Comparison of ENCODE assay signal across 19 mouse cellular contexts in genomic region chr1:190417326-190417725, GRCm38 (mm10).
DNase-seq lines count a peak whose midpoint lies in the region; ATAC-seq and TF ChIP-seq lines count a peak whose summit lies in the region.
"Had no signal": no experiment of that assay in that cellular context is flagged by ENCODE, and none has a peak within 500 bp of the region (broad histone marks: within the 10 kb centered on the region; RNA-seq: fewer than 3 reads in every experiment).

No protein-coding gene starts in this region.

- 6% methylated on average over 11 of the region's 11 CpGs for WGBS in lung, embryonic 14.5 days
- 13% methylated on average over 11 of the region's 11 CpGs for WGBS in embryonic facial prominence, embryonic 11.5 days
- 26% methylated on average over 11 of the region's 11 CpGs for WGBS in intestine, embryonic 15.5 days

- H3K4me2 ChIP-seq in lung, embryonic 14.5 days: no peak overlapping the region
- no peak overlapping the region for H3K4me2 ChIP-seq in embryonic facial prominence, embryonic 11.5 days (ENCODE audit: low read depth, low read length)
- no peak overlapping the region for H3K4me2 ChIP-seq in intestine, embryonic 15.5 days (replicated peaks)
- H3K4me2 ChIP-seq: forebrain, embryonic 15.5 days; kidney, embryonic 15.5 days; limb, embryonic 12.5 days; liver, embryonic 13.5 days had no signal

- DNase-seq in lung, embryonic 14.5 days: peak; percentile 35
- no peak for DNase-seq in lung, postnatal 4 days
- DNase-seq in ZHBTc4 (ENCODE audit: low read depth, low spot score): peak; percentile 75
- peak; percentile 17 for DNase-seq in embryonic facial prominence, embryonic 11.5 days (ENCODE audit: low spot score)
- DNase-seq in retina, postnatal 1 day: peak; percentile 71
- DNase-seq: adrenal gland, postnatal 10 days; cerebellum, adult 11-12 months; heart, adult 18-20 months; heart, postnatal 4 days; liver, embryonic 13.5 days had no signal

- no peak for TF ChIP-seq CTCF in lung, embryonic 14.5 days (IDR thresholded peaks at IDR 0.05; ENCODE audit: low read depth)

- H3K4me3 ChIP-seq in lung, embryonic 14.5 days (ENCODE audit: low read depth, low read length): no peak overlapping the region
- no peak overlapping the region for H3K4me3 ChIP-seq in embryonic facial prominence, embryonic 11.5 days (ENCODE audit: low read depth, low read length)
- no peak overlapping the region for H3K4me3 ChIP-seq in intestine, embryonic 15.5 days (replicated peaks)
- H3K4me3 ChIP-seq: erythroblast, embryonic 14.5 days; forebrain, embryonic 15.5 days; kidney, embryonic 15.5 days; limb, embryonic 12.5 days; liver, embryonic 13.5 days; megakaryocyte, embryonic 14.5 days had no signal

- no peak for ATAC-seq in lung, embryonic 14.5 days (ENCODE audit: insufficient read depth)
- ATAC-seq in embryonic facial prominence, embryonic 11.5 days (replicated peaks; ENCODE audit: insufficient number of reproducible peaks, low FRiP score, low TSS enrichment, low read depth): no peak
- ATAC-seq in erythroblast, adult 5-6 weeks (replicated peaks; ENCODE audit: low FRiP score, poor library complexity, severe bottlenecking): no peak
- ATAC-seq in intestine, embryonic 15.5 days: no peak
- ATAC-seq: forebrain, embryonic 15.5 days; inflammation-experienced regulatory T-cells, adult 6 months had no signal

- no peaks in the 10 kb centered on the region for H3K4me1 ChIP-seq in lung, embryonic 14.5 days (ENCODE audit: insufficient read depth)
- H3K4me1 ChIP-seq in embryonic facial prominence, embryonic 11.5 days (ENCODE audit: control insufficient read depth, insufficient read depth, low read length): no peaks in the 10 kb centered on the region
- H3K4me1 ChIP-seq in intestine, embryonic 15.5 days (replicated peaks): no peaks in the 10 kb centered on the region
- H3K4me1 ChIP-seq: liver, embryonic 13.5 days; megakaryocyte, embryonic 14.5 days had no signal

- peaks cover 5% of the 10 kb centered on the region; the same call in 1 of the 2 replicates for H3K27me3 ChIP-seq in lung, embryonic 14.5 days (ENCODE audit: insufficient read depth, low read length)
- H3K27me3 ChIP-seq in embryonic facial prominence, embryonic 11.5 days (ENCODE audit: control insufficient read depth, insufficient read depth, low read length): no peaks in the 10 kb centered on the region
- H3K27me3 ChIP-seq in intestine, embryonic 15.5 days (replicated peaks): no peaks in the 10 kb centered on the region
- H3K27me3 ChIP-seq: forebrain, embryonic 15.5 days; liver, embryonic 13.5 days; megakaryocyte, embryonic 14.5 days had no signal

- H3K36me3 ChIP-seq in lung, embryonic 14.5 days (ENCODE audit: insufficient read depth): no peaks in the 10 kb centered on the region
- H3K36me3 ChIP-seq in embryonic facial prominence, embryonic 11.5 days (replicated peaks; ENCODE audit: control insufficient read depth, insufficient read depth, low read depth, low read length): no peaks in the 10 kb centered on the region
- no peaks in the 10 kb centered on the region for H3K36me3 ChIP-seq in intestine, embryonic 15.5 days
- H3K36me3 ChIP-seq: forebrain, embryonic 15.5 days; G1E; kidney, embryonic 15.5 days; limb, embryonic 12.5 days; liver, embryonic 13.5 days had no signal

- no peak overlapping the region for H3K9ac ChIP-seq in lung, embryonic 14.5 days
- no peak overlapping the region for H3K9ac ChIP-seq in embryonic facial prominence, embryonic 11.5 days (replicated peaks; ENCODE audit: low read length)
- no peak overlapping the region for H3K9ac ChIP-seq in intestine, embryonic 15.5 days
- H3K9ac ChIP-seq: forebrain, embryonic 15.5 days; kidney, embryonic 15.5 days; limb, embryonic 12.5 days; liver, embryonic 13.5 days had no signal

- no peaks in the 10 kb centered on the region for H3K9me3 ChIP-seq in lung, embryonic 14.5 days (ENCODE audit: low read depth, low read length)
- H3K9me3 ChIP-seq in embryonic facial prominence, embryonic 11.5 days (replicated peaks; ENCODE audit: control insufficient read depth, low read length): no peaks in the 10 kb centered on the region
- no peaks in the 10 kb centered on the region for H3K9me3 ChIP-seq in intestine, embryonic 15.5 days
- H3K9me3 ChIP-seq: forebrain, embryonic 15.5 days; kidney, embryonic 15.5 days; limb, embryonic 12.5 days; liver, embryonic 13.5 days had no signal

- no peak overlapping the region for H3K27ac ChIP-seq in lung, embryonic 14.5 days (ENCODE audit: low read depth)
- no peak overlapping the region for H3K27ac ChIP-seq in embryonic facial prominence, embryonic 11.5 days (replicated peaks; ENCODE audit: low read depth, low read length)
- no peak overlapping the region for H3K27ac ChIP-seq in intestine, embryonic 15.5 days
- H3K27ac ChIP-seq: forebrain, embryonic 15.5 days; kidney, embryonic 15.5 days; limb, embryonic 12.5 days; liver, embryonic 13.5 days had no signal

Comparison
In these comparisons a context has a peak if more than half of its experiments do, and no peak if none do; other contexts are left out.
1. DNase-seq: peak in lung, embryonic 14.5 days (single experiment), ZHBTc4 (single experiment), embryonic facial prominence, embryonic 11.5 days (single experiment) and retina, postnatal 1 day (single experiment); none in lung, postnatal 4 days (0 of 2).